Mouse (Mus musculus) liver, adult 2 months (tissue): ENCODE measurements at regions not wholly inside any gene's neighbourhood (a gene's known extent, or its start where the extent isn't known, plus 50 kb on each side); places are given as distances from the start of the nearest gene placed in this dataset.

Experiments
- CTCF ChIP-seq: fragments of 200-500 bp; IDR thresholded peaks from 2 replicates; pipeline ENCODE4 v1.5.1; 2011; ENCODE audit warnings: low read depth, low read length, control low read depth
- POLR2A ChIP-seq: fragments of 200-500 bp; IDR thresholded peaks from 2 replicates; pipeline ENCODE4 v1.6.1; 2011; ENCODE audit warnings: low read length, control low read depth; ENCODE audit not compliant: insufficient read depth; ENCODE audit errors: extremely low read depth

- no peak for TF ChIP-seq CTCF
- no peak for TF ChIP-seq POLR2A
These were observed 63.9 kb downstream of the Tmem30b start for GRCm38 (mm10) chr12:73482275-73482674.
